Mouse (Mus musculus) layer of hippocampus, postnatal 25 days (tissue): Measurements from ENCODE around the gene Kat5. TPM values are rescaled to one million over a fixed set of nuclear protein-coding genes. Genes with fewer than 3 reads are reported as not detected.

Experiments
- DNase-seq, 2 experiments: peaks; one replicate each; pipeline ENCODE4 v3.0.0; 2022; ENCODE audit warnings: mixed read lengths in 2 of 2, low spot score in 1 of 2; ENCODE audit errors: extremely low spot score in 1 of 2
- total RNA-seq, 2 experiments: library from RNA; stranded (reverse); gene quantifications; 2 replicates each; pipeline ENCODE4 v1.2.3; 2021

Kat5 gene
- total RNA-seq, 2 experiments from 2014 or later, result 83.1 to 87.8 TPM

DNA sequence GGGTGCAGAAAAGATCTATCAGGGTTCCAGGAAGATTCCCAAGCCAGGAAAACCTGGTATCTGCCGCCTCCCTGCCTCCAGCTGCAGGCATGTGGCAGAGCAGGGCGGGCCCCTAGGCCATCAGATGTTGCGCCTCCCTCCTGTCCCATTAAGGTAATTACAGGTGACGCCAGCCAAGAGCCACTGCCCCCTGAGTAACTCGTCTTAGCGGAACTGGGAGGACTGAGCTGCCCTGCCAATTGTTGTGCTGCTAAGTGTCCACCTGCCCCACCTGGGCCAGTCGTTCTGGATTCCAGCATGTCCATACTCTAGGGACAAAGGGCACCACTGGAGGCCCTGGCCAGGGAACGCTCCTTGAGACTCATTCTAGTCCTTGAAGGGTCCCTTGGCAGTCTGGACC, 56.2 kb downstream of the Kat5 start:
- DNase-seq, result no peak

Other genes starting within 250 kb of the Kat5 start
- 10 to 100 TPM; 19.5 to 23.7 TPM for gene Eif1ad, start 243.5 kb downstream of the Kat5 start, total RNA-seq
- 10 to 100 TPM; 85.3 to 93.2 TPM for gene Banf1, start 243.1 kb downstream of the Kat5 start, total RNA-seq
- 10 to 100 TPM; 83.7 to 99.3 TPM for gene Sart1, start 221.5 kb downstream of the Kat5 start, total RNA-seq
- not detected for gene Tsga10ip, start 207.7 kb downstream of the Kat5 start, total RNA-seq
- 100 to 1,000 TPM; 278 to 311 TPM for gene Drap1, start 185.3 kb downstream of the Kat5 start, total RNA-seq
- 10 to 100 TPM; 68.2 to 71.1 TPM for gene AI837181, start 185.1 kb downstream of the Kat5 start, total RNA-seq
- not detected for gene Fosl1, start 162.7 kb downstream of the Kat5 start, total RNA-seq
- 10 to 100 TPM; 32.9 to 35.9 TPM for gene Ccdc85b, start 152.3 kb downstream of the Kat5 start, total RNA-seq
- gene Fibp, start 149.6 kb downstream of the Kat5 start, total RNA-seq, result 100 to 1,000 TPM in 1 of 2 experiments, 10 to 100 TPM in 1; 99.4 to 110 TPM
- not detected for gene Ctsw, start 141.7 kb downstream of the Kat5 start, total RNA-seq
- gene Efemp2, start 136.3 kb downstream of the Kat5 start, total RNA-seq, result 10 to 100 TPM; 11.0 to 11.6 TPM
- gene Mus81, start 121.8 kb downstream of the Kat5 start, total RNA-seq, result 10 to 100 TPM; 33.2 to 38.2 TPM
- 1,000 to 10,000 TPM; 1,427 to 1,527 TPM for gene Cfl1, start 119.8 kb downstream of the Kat5 start, total RNA-seq
- gene 1700020D05Rik, start 106.5 kb downstream of the Kat5 start, total RNA-seq, result 1 to 10 TPM; 4.5 to 9.2 TPM
- 10 to 100 TPM; 78.0 to 86.5 TPM for gene Snx32, start 99.7 kb downstream of the Kat5 start, total RNA-seq
- not detected for gene Ovol1, start 49.6 kb downstream of the Kat5 start, total RNA-seq
- gene Ap5b1, start 42.2 kb downstream of the Kat5 start, total RNA-seq, result 1 to 10 TPM; 7.7 to 8.2 TPM
- 10 to 100 TPM; 67.6 to 85.2 TPM for gene Rnaseh2c, start 8.4 kb downstream of the Kat5 start, total RNA-seq
- 10 to 100 TPM; 20.6 to 22.0 TPM for gene Rela, start 27.2 kb upstream of the Kat5 start, total RNA-seq
- 10 to 100 TPM; 15.3 to 16.1 TPM for gene Sipa1, start 53.5 kb upstream of the Kat5 start, total RNA-seq
- gene Map3k11, start 78.5 kb upstream of the Kat5 start, total RNA-seq, result 10 to 100 TPM; 17.4 to 21.1 TPM
- 10 to 100 TPM; 59.8 to 73.9 TPM for gene Pcnx3, start 78.7 kb upstream of the Kat5 start, total RNA-seq
- gene Kcnk7, start 94.1 kb upstream of the Kat5 start, total RNA-seq, result not detected
- 10 to 100 TPM; 14.6 to 17.2 TPM for gene Ehbp1l1, start 116.1 kb upstream of the Kat5 start, total RNA-seq
- 10 to 100 TPM; 29.3 to 32.9 TPM for gene Fam89b, start 119.4 kb upstream of the Kat5 start, total RNA-seq
- gene Ltbp3, start 130.7 kb upstream of the Kat5 start, total RNA-seq, result 10 to 100 TPM; 23.8 to 26.8 TPM
- 10 to 100 TPM; 68.6 to 71.8 TPM for gene Scyl1, start 161.2 kb upstream of the Kat5 start, total RNA-seq